Mouse (Mus musculus): Measurements from ENCODE around the gene Jph2.

- no peak for TF ChIP-seq CTCF (conservative IDR thresholded peaks at IDR 0.05; ENCODE audit: low read length)
- TF ChIP-seq NANOG (IDR thresholded peaks at IDR 0.05; ENCODE audit: borderline replicate concordance, low read length), result no peak
- TF ChIP-seq POU5F1 (IDR thresholded peaks at IDR 0.05; ENCODE audit: borderline replicate concordance, low read length), result no peak
Measured at GRCm38 (mm10) chr2:163364785-163365541, 32.8 kb downstream of the Jph2 start.
